Mouse (Mus musculus): ENCODE results near the gene Grb10.
A peak's percentile ranks its signal among the peaks of the same experiment; 100 is the strongest.

Grb10 gene

DNA sequence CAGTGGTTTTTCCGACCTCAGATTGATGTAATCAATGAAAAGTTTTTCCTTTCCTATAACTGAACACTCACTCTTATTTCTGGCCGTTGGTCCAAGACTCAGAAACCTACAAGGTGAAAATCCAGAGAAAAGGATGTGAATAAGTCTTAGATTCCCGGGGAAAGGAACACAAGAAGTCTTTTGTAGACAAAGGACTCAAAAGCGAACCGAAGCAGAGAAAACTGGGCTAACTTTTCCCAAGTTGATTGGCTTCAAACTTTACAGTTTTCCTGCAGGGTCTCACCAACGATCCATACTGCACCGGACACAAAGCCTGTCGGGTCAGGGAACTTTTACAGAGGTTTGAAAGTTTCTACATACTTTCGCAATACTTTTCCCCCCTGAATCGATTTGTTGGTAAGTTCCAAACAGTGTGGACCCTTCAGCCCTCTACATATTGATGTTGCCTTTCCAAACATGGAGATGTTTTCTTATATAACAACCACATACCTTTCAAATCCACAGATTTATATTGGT lies at the start of gene Grb10:
Grb10 (minus strand) TSS at position 214 of the 516 bp plus-strand sequence.
- no peak for DNase-seq

DNA sequence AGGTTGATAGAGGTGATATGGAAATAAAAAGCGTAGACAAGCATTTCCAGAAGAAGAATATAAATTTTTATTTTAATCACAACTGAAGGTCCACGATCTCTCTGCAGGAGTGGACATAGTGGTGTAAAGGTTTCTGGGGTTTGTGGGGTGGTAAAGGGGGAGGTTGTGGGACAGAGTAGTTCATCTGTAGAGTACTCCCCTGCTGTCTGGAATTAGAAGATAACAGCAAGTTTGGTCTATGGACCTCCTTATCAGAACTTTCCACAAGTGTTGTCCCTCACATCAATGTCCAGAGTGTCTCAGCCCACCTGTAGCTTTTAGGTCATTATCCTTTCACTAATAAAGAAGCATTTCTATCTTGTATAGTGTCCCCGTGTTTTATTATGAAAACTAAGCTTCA lies 43.2 kb upstream of the Grb10 start:
- no peak for DNase-seq

GRCm38 (mm10) chr11:12079231-12079630 lies 40.7 kb upstream of the Grb10 start:
- peak in 1 of 2 experiments; percentile 2 for DNase-seq

DNA sequence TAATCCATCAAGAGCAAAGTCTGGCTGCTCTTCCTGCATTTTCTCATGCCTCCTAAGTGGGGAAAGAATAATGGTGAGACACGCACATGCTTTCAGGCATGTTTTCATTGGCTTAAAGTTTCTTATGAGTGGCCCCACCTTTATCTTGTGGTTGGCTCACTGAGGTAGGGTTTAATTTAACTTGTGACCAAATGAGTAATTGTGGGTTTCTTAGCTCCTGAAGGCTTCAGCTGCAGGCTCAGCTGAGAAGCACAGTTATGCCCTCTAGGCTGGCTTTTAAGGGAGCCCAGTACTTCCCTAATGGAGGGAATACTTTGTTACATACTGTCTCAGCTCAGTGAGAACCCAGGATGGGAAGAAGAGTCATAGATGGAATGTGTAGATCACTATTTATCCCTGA lies 37.0 kb upstream of the Grb10 start:
- DNase-seq, result no peak

DNA sequence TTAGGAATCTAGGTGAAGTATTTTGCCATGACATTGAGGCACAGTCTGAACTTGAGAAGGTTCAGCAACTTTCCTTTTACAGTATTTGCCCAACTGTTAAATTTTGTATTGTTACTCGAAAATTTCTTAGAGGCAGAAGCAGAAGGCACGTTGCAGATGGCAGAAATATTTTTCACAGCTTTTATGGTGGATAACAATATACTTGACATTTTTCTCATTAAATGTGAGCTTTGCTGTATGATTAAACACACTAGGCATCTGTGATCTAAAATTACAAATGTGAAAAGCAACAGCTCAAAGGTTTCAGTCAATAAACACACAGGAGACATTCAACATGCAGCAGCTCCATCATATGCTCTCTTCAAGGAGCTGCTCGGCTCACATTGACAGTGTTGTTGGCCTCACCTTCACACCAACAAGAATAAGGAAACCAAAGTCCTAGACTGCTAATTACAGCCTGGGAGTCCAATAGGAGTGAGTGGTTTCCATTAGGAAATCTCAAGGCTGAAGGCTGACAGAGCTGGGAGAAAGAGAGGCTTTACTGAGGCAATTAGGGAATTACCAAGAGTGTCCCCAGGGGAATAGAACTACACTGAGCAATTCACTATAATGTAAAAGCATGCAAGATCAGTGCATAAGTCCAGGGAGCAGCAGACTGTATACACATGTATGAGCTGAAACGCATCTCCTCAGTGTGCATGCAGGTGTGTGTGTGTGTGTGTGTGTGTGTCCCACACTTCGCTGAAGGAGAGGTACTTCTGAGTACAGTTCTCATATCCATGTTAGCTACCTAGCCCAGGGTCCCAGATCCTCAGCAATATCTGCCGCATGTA lies 35.1 kb upstream of the Grb10 start:
- DNase-seq, result no peak

- DNase-seq, result no peak
Observed at GRCm38 (mm10) chr11:12072322-12072721, 33.8 kb upstream of the Grb10 start.

- DNase-seq, result no peak
Observed at GRCm38 (mm10) chr11:12059005-12059404, 20.5 kb upstream of the Grb10 start.

GRCm38 (mm10) chr11:12048547-12049327 lies 10.3 kb upstream of the Grb10 start:
- no peak for DNase-seq

DNA sequence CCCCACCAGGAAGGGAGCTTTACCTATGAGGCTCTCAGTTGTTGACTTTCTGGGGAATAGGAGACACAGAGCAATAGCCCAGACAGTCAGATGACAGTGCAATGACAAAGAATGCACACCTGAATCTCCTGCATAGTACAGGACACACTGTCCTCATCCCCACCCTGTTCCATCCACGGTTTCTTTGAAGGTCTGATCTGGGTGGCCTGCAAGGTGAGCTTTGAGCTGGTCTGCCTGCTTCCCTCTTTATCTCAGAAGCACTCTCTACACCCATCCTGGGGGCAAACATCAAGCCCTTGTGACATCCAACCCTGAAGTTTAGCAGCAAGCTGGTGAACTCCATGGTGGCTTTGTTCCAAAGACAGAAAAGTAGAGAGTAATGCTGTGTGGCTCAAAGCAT lies 9.7 kb upstream of the Grb10 start:
- no peak for DNase-seq

DNA sequence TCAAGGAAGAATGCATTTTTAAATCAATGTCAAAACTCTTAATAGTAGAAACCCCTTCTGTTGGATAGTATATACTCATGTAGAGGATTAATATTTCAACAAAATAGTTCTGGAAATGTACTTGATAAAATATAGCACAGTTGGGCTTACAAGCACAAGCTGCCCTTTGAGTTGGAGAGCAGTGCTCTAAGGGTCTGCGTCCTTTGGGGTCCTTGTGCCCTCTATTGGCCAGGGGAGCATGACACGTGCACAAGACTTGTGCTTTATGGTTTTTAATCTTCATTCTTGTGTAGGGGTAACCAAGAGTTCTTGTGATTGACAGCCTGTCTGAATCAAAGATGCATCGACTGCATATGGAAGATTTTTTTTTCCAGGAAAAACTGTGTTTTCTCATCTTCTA lies 5.8 kb upstream of the Grb10 start:
- no peak for DNase-seq

- no peak for DNase-seq
Observed at GRCm38 (mm10) chr11:12041787-12042186, 3.3 kb upstream of the Grb10 start.

DNA sequence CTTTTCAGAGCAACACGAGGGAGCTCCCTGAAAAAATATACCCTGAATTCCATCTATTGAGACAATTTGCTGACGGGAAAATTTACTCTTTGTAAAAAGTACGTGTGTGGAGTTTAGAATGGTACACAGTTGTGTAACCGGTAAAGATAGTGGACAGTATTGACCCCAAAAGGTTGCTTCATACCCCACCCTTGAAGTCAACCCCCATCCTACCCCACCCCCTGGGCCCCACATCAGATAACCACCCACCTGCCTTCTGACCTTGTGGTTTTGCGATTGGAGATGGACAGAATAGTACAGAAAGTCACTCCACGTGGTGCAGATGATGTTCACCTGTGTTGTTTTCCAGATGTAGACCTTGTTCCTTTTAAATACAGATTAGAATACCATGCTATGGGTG lies 2.9 kb upstream of the Grb10 start:
- DNase-seq, result no peak

DNA sequence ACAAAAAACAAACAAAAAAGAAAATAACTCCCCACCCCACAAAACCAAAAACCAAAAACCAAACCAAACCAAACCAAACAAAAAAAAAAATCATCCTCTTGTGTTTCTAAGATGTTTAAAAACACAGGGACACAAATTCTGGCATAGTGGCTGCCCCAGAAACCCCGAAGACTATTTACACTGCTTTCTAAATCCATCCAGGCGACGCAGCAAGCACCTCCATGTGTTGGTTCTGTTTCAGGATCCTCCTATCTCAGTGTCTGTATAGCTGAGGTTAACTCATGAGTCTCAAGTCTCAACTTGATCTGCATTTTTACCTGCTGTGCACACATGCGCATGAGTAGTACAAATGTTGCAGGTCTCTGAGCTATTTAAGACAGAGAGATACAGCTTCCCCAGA lies 1.9 kb upstream of the Grb10 start:
- no peak for DNase-seq

DNA sequence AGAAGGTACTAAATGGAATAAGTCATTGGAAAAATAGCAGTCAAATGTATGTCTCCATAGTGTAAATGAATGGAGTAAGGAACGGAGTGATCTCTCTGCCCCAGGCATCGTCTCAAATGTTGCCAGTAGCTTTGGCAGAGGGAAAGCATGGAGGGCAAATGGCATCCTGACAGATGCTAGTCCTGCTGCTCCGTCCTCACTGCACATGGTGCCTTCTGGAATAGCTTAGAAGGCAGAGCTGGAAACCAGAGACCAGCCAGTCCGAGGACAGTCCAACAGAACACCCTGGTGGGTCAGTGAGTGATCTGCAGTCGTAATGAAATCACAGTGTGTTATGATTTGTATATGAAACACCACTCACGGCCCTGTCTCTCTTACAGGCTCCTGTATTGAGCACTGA lies 1.3 kb upstream of the Grb10 start:
- peak in 1 of 2 experiments; percentile 13 for DNase-seq

- peak; percentile 69 to 75 for DNase-seq
Observed at GRCm38 (mm10) chr11:12039098-12039497, 615 bp upstream of the Grb10 start.

DNA sequence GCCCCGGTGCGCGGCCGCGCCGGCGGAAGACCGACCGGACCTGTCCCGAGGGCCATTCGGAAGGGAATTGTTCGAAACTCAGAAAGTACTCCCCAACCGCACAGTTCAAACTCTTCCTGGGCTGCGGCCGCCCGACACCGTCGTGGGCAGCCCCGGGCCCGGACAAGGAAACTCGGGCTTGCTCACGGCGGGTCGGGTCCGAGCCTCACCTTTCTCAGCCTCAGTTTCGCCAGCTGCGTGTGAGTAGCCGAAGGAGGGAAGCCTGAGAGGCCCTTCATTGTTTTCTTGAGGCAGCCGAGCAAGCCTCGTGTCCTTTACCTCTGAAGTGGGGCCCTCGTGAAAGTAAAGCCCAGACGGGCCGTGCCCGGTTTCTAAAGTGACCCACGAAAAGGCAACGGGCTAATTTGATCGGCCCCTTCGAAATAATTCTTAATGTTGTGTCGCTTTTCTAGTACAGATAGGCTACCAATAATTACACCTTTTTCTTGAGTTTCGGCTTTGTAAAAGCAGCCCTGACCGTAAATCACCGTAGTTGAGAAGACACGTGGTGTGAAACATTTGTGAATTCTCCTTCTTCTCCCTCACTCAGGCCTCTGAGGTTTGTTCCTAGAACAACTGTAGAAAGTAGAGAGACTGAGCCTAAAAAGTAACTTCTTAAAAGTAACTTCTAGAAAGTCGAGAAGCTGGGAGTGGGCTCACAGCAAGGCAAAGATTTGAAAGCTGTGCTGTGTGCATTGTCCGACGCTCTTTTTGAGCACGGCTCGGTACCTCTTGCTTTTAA lies 604 bp downstream of the Grb10 start:
- no peak for DNase-seq

GRCm38 (mm10) chr11:12037075-12037686 lies 1.3 kb downstream of the Grb10 start:
- DNase-seq, result peak; percentile 79 to 85

DNA sequence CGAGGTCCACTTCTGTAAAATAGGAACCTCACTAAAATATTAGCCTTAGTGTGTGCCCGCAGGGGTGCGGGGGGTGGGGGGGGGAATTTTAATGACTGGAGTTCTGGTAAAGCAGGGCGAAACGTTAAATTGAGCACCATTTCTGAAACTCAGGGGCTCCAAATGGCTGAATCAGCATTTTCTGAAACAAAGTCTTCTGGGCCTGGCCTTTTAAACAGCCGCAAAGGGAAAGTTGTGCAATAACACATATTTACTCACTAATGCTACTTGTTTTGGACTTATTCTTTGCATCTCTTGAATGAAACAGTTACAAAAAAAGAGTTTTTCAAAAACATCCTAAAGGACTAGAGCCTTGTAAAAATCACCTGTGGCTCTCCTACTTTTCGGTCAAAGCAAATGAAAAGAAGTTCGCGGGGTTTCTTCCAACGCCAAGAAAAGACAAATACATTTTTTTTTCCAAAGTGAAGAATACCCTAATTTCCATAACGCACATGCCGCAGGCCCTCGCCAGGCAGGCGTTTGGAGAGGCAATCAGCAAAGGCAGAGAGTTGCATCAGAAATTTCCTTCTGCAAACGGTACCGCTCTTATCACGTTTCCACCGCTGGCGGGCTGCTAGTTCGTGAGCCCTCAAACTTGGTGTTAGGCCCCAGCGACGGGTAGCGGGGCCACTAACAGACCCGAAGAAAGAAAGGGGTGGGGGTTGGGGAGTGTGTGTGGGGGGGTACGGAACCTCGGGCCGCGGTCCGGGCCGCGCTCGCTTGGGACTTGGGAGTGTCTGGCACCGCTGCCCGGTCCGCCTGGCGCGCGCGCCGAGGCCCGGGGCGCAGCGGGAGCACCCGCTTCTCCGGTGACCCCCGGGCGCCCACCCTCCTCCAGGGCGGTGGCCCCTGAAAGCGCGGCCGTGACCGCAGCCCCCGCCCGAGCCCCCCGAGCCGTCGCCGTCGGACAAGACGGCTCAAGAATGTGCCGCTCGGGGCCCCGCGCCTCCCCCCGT lies 2.3 kb downstream of the Grb10 start:
- DNase-seq, result peak; percentile 30 to 55

GRCm38 (mm10) chr11:12035324-12035723 lies 3.2 kb downstream of the Grb10 start:
- DNase-seq, result peak in 1 of 2 experiments; percentile 26

- no peak for DNase-seq
Observed at GRCm38 (mm10) chr11:12034781-12035180, 3.7 kb downstream of the Grb10 start.

GRCm38 (mm10) chr11:12034371-12034770 lies 4.1 kb downstream of the Grb10 start:
- no peak for DNase-seq
